Mouse (Mus musculus) cerebellum, postnatal 36 days (tissue): ENCODE measurements around the gene Sesn3.
A peak's percentile ranks its signal among the peaks of the same experiment; 100 is the strongest.
"Not testable (repeated sequence)": the region's sequence is repeated elsewhere in the genome, so short reads cannot be mapped to it uniquely, and the experiment has no call there.

Experiments used
- DNase-seq, 2 experiments: peaks; one replicate each; pipeline ENCODE4 v3.0.0; 2021 to 2022; ENCODE audit warnings: mixed read lengths in 2 of 2

The Sesn3 gene

DNA sequence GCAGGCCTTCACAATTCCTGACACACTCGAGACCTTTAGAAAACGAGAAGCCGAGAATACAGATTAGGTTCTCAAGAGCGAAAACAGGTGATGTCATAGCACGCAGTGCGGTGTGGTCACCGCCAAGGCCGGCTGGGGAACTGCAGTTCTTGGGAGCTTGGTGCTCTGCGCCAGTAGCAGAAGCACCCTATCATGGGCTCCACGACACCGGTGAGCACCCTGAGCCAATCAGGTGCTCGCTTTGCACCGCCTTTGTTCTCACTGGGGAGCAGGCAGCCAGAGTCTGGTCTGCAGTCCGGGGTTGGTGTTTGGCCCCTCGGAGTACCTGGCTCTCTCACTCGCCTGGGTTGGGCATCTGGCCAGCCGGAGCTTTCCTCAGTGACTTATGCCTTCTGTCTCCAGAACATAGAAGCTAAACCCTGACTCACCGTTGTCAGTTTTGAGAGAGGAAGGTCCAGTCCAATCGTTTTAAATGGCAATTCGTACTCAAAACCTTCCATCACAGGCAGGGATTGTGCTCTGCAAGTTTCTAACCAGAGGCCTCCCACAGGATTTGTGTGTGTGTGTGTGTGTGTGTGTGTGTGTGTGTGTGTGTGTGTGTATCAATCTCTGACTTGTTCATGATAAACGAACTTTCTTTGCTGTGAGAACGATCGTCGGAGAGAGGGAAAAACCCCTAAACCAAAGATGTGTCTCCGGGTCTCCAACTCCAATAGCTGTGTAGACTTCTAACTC is at the start of gene Sesn3:
Gene Sesn3, plus strand, starts transcription at position 82 of the 735 bp plus-strand sequence.
- peak; percentile 82 to 86 for DNase-seq

GRCm38 (mm10) chr9:14227086-14227485 is 47.8 kb upstream of the Sesn3 start:
- not testable (repeated sequence) for DNase-seq

DNA sequence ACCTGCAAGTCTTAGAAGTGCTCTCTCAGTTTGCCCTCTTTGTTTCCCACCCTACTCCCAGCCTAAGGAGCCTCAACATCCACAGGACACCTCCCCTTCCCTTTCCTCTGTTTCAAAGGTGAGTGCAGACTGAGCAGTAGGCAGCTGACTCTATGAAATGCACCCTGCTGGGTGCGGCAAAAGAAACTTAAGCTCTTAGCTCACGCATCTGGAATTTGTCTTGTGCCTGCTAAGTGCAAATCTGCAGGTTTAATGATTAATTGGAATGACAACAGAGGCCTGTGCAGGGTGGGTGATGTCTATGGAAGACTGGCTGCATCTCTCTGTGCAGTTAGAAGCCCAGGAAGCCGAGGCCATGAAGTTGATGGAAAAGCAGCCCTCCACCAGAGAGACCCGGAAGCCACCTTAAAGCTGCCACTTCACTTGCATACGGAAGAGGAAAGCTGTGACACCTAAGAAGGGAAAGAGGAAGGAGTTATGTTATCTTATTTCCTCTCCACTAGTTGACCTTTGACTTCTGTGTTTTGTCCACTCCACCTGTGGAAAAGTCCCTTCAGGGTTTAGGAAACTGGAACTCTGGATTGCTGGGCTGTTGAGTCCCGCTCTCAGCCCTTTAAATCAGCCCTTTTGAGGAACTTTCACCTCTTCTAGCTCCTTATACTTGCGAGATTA is 41.0 kb upstream of the Sesn3 start:
- DNase-seq, result no peak

GRCm38 (mm10) chr9:14235286-14235685 is 39.6 kb upstream of the Sesn3 start:
- no peak for DNase-seq

GRCm38 (mm10) chr9:14241003-14241402 is 33.9 kb upstream of the Sesn3 start:
- not testable (repeated sequence) for DNase-seq

DNA sequence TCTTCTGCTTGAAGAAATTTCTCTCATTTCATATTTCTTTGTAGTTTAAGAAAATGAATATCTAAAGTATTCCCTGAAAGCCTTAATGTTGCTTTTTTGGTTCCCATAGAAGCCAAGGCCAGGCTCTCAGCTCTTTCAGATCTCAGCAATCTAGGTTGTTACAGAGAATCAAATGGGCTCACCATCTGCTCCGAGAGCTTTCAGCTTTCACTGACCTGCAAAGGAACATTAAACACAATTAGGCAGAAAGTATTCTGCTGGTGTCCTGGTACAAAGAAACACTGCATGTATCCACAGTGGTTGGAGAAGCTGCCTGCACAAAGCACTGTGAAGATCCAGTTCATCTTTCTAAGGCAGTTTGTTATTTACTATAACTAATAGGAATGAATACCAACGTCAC is 32.6 kb upstream of the Sesn3 start:
- no peak for DNase-seq

GRCm38 (mm10) chr9:14244528-14244927 is 30.3 kb upstream of the Sesn3 start:
- DNase-seq, result no peak

- no peak for DNase-seq
Measured at GRCm38 (mm10) chr9:14245013-14245586, 29.8 kb upstream of the Sesn3 start.

GRCm38 (mm10) chr9:14246016-14246799 is 28.7 kb upstream of the Sesn3 start:
- DNase-seq, result no peak

- DNase-seq, result no peak
Measured at GRCm38 (mm10) chr9:14247480-14248208, 27.2 kb upstream of the Sesn3 start.

GRCm38 (mm10) chr9:14248209-14248596 is 26.7 kb upstream of the Sesn3 start:
- DNase-seq, result no peak

DNA sequence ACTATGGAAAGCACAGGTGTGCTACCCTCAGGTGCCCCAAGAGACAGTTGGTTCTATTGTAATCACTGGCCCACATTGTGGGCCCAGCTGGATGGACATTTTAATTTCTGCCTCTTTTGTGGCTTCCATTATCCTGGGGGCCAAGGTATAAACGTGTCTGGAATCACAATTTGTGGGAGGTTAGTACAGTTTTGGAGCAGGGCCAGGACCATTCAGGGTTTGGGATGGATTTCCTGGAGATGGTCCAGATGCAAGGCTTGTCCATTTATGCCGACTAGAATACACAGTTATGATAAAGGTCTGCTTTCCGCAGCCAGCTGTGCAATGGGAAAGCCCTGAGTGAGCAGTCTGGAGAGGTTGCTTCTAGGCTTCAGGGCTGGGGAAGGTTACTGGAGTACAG is 13.7 kb upstream of the Sesn3 start:
- no peak for DNase-seq

GRCm38 (mm10) chr9:14262568-14262972 is 12.3 kb upstream of the Sesn3 start:
- DNase-seq, result no peak

DNA sequence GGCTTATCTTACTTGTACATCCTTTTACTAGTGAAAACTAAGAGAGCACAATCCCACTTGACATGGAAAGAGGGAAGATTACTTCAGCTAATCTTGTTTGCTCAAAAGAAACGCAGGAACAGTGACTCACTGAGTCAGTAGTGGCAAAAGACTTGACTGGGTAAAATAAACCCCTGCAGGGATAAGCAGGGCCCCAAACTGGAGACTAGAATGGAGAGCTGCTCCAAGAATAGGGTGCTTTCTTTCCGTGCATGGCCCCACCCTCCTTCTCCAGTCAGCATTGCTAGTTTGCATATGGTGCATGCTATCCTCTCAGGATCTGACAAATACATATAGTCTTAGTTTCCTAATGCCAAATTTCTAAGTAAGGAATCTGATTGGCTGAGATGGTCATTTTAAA is 8.4 kb upstream of the Sesn3 start:
- no peak for DNase-seq

DNA sequence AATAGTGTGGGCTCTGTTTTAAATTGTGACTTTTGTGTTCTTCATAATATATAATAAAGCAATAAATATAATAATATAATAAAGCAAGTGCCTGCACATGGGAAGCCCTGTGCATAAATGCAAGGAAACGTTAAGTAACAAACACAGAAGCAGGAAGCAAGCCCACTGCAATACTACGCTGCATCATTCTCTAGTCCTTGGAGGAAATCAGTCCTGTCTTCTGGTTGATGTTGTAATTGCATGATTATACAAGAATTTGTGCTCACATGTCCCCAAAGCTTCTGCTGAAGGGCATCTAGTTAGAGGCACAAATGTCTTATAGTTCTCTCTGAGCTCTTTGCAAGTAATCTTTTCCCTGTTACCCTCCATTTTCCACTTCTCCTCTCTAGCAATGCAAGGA is 6.3 kb upstream of the Sesn3 start:
- no peak for DNase-seq

DNA sequence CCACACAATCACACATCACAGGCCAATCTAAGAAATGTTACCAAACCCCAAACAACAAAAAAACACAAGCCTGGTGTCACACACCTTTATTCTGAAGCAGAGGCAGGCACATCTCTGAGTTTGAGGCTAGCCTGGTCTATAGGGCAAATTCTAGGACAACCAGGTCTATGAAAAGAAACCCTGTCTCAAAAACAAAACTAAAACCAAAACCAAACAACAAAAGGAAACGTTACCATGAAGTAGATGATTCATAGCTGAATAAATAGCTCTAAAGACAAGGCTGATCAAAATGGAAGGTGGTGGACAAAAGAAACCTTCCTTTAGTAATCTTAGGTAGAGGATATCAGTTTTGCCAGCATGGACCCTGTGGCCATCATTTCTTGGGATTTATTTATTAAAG is 1.9 kb upstream of the Sesn3 start:
- no peak for DNase-seq

DNA sequence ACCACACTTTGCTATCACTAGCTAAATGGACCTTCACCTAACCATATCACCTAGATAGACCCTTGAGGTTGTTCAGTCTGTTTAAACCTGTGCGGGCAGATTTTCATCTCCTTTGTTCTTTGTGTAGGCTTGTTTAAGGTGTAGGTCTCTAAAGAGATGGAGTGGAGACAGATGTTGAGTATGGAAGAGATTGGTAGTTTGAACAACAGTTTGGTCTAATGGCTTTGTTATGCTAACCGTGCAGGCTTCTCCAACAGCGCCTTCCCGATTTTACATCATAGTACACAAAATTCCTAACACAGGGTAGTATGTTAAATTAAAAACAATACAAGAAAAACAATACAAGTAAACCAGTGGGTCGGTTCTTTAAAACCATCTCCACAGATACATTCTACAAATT is 281 bp upstream of the Sesn3 start:
- DNase-seq, result peak in 1 of 2 experiments; percentile 17

DNA sequence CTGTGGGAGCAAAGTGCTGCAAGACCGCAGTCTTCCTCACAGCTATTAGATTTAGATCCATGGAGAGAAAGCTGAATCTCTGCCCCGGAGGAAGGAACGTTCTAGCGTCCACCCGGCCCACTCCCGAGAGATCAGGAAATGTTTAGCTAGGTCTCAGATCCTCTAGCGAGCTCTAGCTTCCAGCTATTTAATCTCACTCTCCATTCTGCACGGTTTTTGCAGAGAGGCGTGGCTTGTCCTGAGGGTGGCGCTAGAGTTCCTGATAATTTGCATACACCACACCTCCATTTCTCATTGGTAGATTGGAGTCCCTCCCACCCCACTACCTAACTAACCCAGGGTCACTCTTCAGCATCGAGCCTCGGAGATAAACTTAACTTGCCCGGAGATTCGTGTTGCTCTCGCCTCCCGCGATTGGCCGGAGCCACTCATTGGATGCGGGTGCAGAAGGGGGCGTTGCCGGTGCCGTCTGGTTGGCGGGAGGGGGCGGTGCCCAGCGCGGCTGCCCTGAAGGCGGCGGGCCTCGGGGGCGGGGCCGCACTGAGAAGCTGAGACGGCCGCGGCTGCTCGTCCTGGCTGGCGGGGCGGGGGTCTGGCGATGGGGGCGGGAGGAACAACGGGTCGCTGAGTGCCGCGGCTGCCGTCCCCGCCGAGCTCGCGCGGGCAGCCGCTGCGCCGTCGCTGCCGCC is 1.1 kb downstream of the Sesn3 start:
- DNase-seq, result peak; percentile 97 to 98

DNA sequence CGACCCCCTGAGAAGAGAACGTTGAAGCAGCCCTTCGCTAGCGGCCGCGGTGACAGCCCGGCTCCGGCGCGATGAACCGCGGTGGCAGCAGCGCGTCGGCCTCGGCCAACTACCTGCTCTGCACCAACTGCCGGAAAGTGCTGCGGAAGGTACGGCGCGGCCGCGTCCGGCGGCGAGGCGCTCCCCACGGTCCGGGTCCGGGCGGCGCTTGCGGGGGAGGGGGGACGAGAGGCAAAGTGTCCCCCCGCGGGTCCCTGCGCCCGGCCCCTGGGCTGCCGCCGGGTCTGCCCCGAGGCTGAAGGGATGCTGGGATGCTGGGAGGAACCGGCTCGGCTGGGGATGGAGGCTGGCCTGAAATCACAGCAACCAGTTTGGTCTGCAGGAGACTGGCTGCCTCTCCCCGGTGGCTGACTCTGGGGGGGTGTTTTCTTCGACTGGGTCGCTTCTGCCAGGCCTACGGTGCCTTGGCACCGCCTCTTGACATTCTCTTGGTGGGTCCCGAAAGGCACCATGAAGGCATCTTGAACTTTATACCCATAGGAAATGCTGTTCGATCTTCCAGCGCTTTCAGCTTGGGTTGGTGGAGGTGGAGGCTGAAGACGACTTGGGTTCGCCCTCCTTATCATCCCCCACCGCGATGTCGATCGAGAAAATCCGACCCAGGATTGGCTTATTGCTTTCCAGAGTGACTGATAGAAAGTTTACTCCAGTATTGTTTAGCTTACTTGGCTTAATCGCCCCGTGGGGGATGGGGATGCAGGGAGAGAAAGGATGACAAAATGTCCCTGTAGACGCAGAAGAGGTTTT is 1.8 kb downstream of the Sesn3 start:
- DNase-seq, result peak; percentile 56 to 59

GRCm38 (mm10) chr9:14277365-14277991 is 2.6 kb downstream of the Sesn3 start:
- no peak for DNase-seq

- DNase-seq, result no peak
Measured at GRCm38 (mm10) chr9:14280696-14281095, 5.8 kb downstream of the Sesn3 start.
